Mouse (Mus musculus) macrophage (primary cell): ENCODE measurements around the gene Adprhl2. TPM values are rescaled to one million over a fixed set of nuclear protein-coding genes. Genes with fewer than 3 reads are reported as not detected.

Experiments
- H3K27ac ChIP-seq: fragments of 350-480 bp; formaldehyde crosslinking; 2 replicates; pipeline ENCODE4 v1.9.0; 2021
- H3K36me3 ChIP-seq: fragments of 350-480 bp; formaldehyde crosslinking; 2 replicates; pipeline ENCODE4 v1.9.0; 2021; ENCODE audit errors: inconsistent target
- H3K4me3 ChIP-seq: fragments of 350-480 bp; formaldehyde crosslinking; 2 replicates; pipeline ENCODE4 v1.9.0; 2021; ENCODE audit errors: inconsistent target
- H3K79me2 ChIP-seq: fragments of 350-480 bp; formaldehyde crosslinking; 2 replicates; pipeline ENCODE4 v1.9.0; 2021; ENCODE audit errors: inconsistent target
- WGBS: methylation state at CpG from one replicate; pipeline ENCODE4 v1.1.7; 2026; ENCODE audit warnings: inconsistent platforms; ENCODE audit not compliant: missing documents; 5-methylcytosine and 5-hydroxymethylcytosine counted together
- polyA plus RNA-seq: library from polyadenylated mRNA; stranded (reverse); fragments of 250-400 nt; gene quantifications from 3 replicates; pipeline ENCODE4 v1.2.4, GENCODE M21; 2018; ENCODE audit warnings: inconsistent platforms
- total RNA-seq, 78 experiments: library from RNA; depleted of rRNA; stranded (reverse); fragments of 250-400 nt; gene quantifications; 1 replicate in 9 of 78; 2 replicates in 24 of 78; 3 replicates in 43 of 78; 4 replicates in 2 of 78; pipeline ENCODE4 v1.2.4; 2018; ENCODE audit warnings: inconsistent platforms in 56 of 78

Adprhl2 gene
- 10 to 100 TPM in 25 of 26 experiments, 1 to 10 TPM in 1; 6.2 to 56.3 (median 30.0) TPM for total RNA-seq (2018; cell fraction: chromatin; rRNA removed)
- total RNA-seq (2018; cell fraction: cytosol; rRNA removed): 10 to 100 TPM in 25 of 26 experiments, 1 to 10 TPM in 1; 8.7 to 26.3 (median 19.6) TPM
- total RNA-seq (2018; cell fraction: nucleus; rRNA removed): 10 to 100 TPM in 25 of 26 experiments, 1 to 10 TPM in 1; 9.2 to 46.4 (median 20.3) TPM
- polyA plus RNA-seq: 12.8 to 27.0 TPM (median 21.1 TPM) in 3 replicates

- WGBS: under 1% methylated on average over 75 of the region's 80 CpGs
- Histone ChIP-seq H3K79me2 (peaks cover 12% of the 10 kb centered on the region; the same call in 1 of the 2 replicates), H3K4me3 (peak within 1 kb of the TSS; percentile 65), H3K36me3 (peaks cover 21% of the 10 kb centered on the region), H3K27ac (peak within 1 kb of the TSS; percentile 67)
These were observed at the start of gene Adprhl2 for GRCm38 (mm10) chr4:126321111-126321853. Gene Adprhl2 (minus strand): TSS chr4:126321703.

- H3K4me3 ChIP-seq: no peak overlapping the region
- H3K36me3 ChIP-seq: peaks cover 64% of the 10 kb centered on the region; the same call in 1 of the 2 replicates
- no peaks in the 10 kb centered on the region for H3K79me2 ChIP-seq
- WGBS: 100% methylated on average over 1 of the region's 1 CpGs
- H3K27ac ChIP-seq: no peak overlapping the region
These were observed 38.6 kb upstream of the Adprhl2 start for GRCm38 (mm10) chr4:126360069-126360468.

- H3K79me2 ChIP-seq: no peaks in the 10 kb centered on the region
- WGBS: 98% methylated on average over 4 of the region's 4 CpGs
These were observed 21.9 kb upstream of the Adprhl2 start for GRCm38 (mm10) chr4:126343451-126343850.

GRCm38 (mm10) chr4:126339461-126339860 lies 18.0 kb upstream of the Adprhl2 start:
- H3K27ac ChIP-seq: no peak overlapping the region
- no peak overlapping the region for H3K4me3 ChIP-seq
- no peaks in the 10 kb centered on the region for H3K79me2 ChIP-seq
- WGBS: 54% methylated on average over 4 of the region's 4 CpGs
- H3K36me3 ChIP-seq: peaks cover 39% of the 10 kb centered on the region

More at GRCm38 (mm10) chr4:126343451-126343850, 21.9 kb upstream of the Adprhl2 start:
- Histone ChIP-seq H3K36me3 (peaks cover 56% of the 10 kb centered on the region), H3K27ac (no peak overlapping the region), H3K4me3 (no peak overlapping the region)

- Histone ChIP-seq H3K4me3 (no peak overlapping the region), H3K36me3 (peaks cover 24% of the 10 kb centered on the region; the same call in 1 of the 2 replicates), H3K27ac (no peak overlapping the region), H3K79me2 (no peaks in the 10 kb centered on the region)
- WGBS: 82% methylated on average over 3 of the region's 3 CpGs
These were observed 10.9 kb upstream of the Adprhl2 start for GRCm38 (mm10) chr4:126332358-126332757.

- 89% methylated on average over 1 of the region's 1 CpGs for WGBS
- H3K4me3 ChIP-seq: no peak overlapping the region
- no peak overlapping the region for H3K27ac ChIP-seq
- H3K36me3 ChIP-seq: peaks cover 18% of the 10 kb centered on the region; the same call in 1 of the 2 replicates
- no peaks in the 10 kb centered on the region for H3K79me2 ChIP-seq
These were observed 10.2 kb upstream of the Adprhl2 start for GRCm38 (mm10) chr4:126331751-126332150.

GRCm38 (mm10) chr4:126330295-126330694 lies 8.8 kb upstream of the Adprhl2 start:
- WGBS: 97% methylated on average over 4 of the region's 4 CpGs
- H3K36me3 ChIP-seq: 0 out of 2 replicates have a peak, but pooled peaks cover 16% of the 10 kb centered on the region
- no peaks in the 10 kb centered on the region for H3K79me2 ChIP-seq
- H3K27ac ChIP-seq: no peak overlapping the region
- no peak overlapping the region for H3K4me3 ChIP-seq

- H3K36me3 ChIP-seq: no peaks in the 10 kb centered on the region
- 55% methylated on average over 6 of the region's 6 CpGs for WGBS
These were observed 4.5 kb upstream of the Adprhl2 start for GRCm38 (mm10) chr4:126326036-126326435.

GRCm38 (mm10) chr4:126325281-126325861 lies 3.9 kb upstream of the Adprhl2 start, which contains the start of gene Tekt2:
Gene Tekt2 (minus strand): TSS chr4:126325688.
- Histone ChIP-seq H3K36me3 (no peaks in the 10 kb centered on the region), H3K27ac (no peak within 1 kb of the TSS), H3K4me3 (no peak within 1 kb of the TSS), H3K79me2 (peaks cover 4% of the 10 kb centered on the region; the same call in 1 of the 2 replicates)
- WGBS: 51% methylated on average over 23 of the region's 23 CpGs

More at GRCm38 (mm10) chr4:126326036-126326435, 4.5 kb upstream of the Adprhl2 start:
- no peak overlapping the region for H3K4me3 ChIP-seq
- H3K79me2 ChIP-seq: no peaks in the 10 kb centered on the region
- no peak overlapping the region for H3K27ac ChIP-seq

GRCm38 (mm10) chr4:126324861-126325260 lies 3.4 kb upstream of the Adprhl2 start:
- no peaks in the 10 kb centered on the region for H3K36me3 ChIP-seq
- WGBS: 82% methylated on average over 12 of the region's 13 CpGs
- no peak overlapping the region for H3K27ac ChIP-seq
- no peak overlapping the region for H3K4me3 ChIP-seq
- peaks cover 9% of the 10 kb centered on the region; the same call in 1 of the 2 replicates for H3K79me2 ChIP-seq

- 93% methylated on average over 12 of the region's 13 CpGs for WGBS
- Histone ChIP-seq H3K27ac (no peak overlapping the region), H3K4me3 (no peak overlapping the region), H3K36me3 (peaks cover 8% of the 10 kb centered on the region), H3K79me2 (peaks cover 12% of the 10 kb centered on the region; the same call in 1 of the 2 replicates)
These were observed 1.1 kb upstream of the Adprhl2 start for GRCm38 (mm10) chr4:126322646-126323045.

- no peak overlapping the region for H3K4me3 ChIP-seq
- peaks cover 14% of the 10 kb centered on the region for H3K36me3 ChIP-seq
- WGBS: 60% methylated on average over 28 of the region's 28 CpGs
- no peak overlapping the region for H3K27ac ChIP-seq
- peaks cover 12% of the 10 kb centered on the region; the same call in 1 of the 2 replicates for H3K79me2 ChIP-seq
These were observed 480 bp upstream of the Adprhl2 start for GRCm38 (mm10) chr4:126321854-126322511.

GRCm38 (mm10) chr4:126319806-126320205 lies 1.7 kb downstream of the Adprhl2 start:
- WGBS: 93% methylated on average over 6 of the region's 6 CpGs
- Histone ChIP-seq H3K79me2 (peaks cover 12% of the 10 kb centered on the region; the same call in 1 of the 2 replicates), H3K36me3 (peaks cover 30% of the 10 kb centered on the region), H3K27ac (no peak overlapping the region), H3K4me3 (no peak overlapping the region)

- peaks cover 12% of the 10 kb centered on the region; the same call in 1 of the 2 replicates for H3K79me2 ChIP-seq
- peaks cover 30% of the 10 kb centered on the region for H3K36me3 ChIP-seq
- no peak overlapping the region for H3K27ac ChIP-seq
- no peak overlapping the region for H3K4me3 ChIP-seq
- WGBS: 95% methylated on average over 13 of the region's 13 CpGs
These were observed 5.0 kb downstream of the Adprhl2 start for GRCm38 (mm10) chr4:126316443-126317040.
